Mouse (Mus musculus): ENCODE results near the gene Slc6a14.

Gene Slc6a14

DNA sequence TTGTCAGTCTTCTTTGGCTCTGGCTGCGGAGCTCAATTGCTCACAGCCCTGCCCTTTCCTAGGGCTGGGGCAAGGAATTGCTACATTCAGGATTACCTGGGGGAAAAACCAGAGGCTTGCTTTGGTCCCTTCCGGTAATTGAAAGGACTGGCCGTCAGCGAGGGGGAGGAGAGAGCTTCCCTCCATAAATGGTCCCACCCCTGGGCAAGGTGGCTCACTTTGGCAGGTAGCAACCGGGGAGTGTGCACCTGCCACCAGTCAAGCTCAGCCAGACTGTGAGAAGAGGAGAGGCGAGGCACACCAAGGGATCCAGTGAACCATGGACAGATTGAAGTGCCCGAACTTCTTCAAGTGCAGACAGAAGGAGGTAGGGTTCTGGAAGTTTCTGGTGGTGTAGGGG lies at the start of gene Slc6a14:
Gene Slc6a14, plus strand, starts transcription at position 68 of the 400 bp plus-strand sequence.
- no peak for DNase-seq

DNA sequence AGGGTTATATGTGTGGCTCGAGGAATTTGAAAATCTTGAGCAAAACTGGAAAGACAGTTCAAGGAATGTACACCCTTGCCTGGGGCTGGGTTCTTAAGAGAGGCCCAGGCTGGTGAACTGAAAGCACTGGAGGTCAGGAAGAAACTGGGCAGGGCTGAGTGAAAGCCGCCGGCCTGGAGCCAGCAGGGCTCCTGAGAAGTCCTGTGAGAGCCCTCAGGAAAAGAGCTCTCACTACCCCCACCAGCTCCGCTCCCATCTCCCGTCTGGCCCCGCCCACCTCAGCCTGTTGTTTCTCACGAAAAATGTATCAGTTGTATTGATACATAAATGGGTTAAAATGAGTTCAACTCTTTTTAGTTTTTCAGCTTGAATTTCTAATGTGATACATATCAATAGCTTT lies 43.8 kb upstream of the Slc6a14 start:
- DNase-seq: no peak

DNA sequence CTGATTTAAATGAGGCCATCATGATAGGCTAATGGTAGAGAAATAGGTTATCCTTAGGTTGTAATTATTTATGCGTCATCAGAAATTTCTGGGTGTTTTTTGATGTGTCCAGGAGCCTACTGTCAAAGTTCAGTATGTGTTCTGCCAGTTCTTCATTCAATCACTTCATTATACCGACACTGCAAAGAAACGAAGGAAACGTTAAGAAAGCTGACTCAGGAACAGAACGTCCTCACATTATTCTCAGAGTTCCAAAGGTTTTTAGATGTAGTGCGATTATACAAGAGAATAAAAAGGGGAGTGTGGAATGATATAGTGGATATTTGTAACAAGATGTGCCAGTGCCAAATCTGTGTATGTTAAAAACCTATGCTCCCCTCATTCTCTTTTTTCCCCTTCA lies 19.5 kb upstream of the Slc6a14 start:
- no peak for DNase-seq

DNA sequence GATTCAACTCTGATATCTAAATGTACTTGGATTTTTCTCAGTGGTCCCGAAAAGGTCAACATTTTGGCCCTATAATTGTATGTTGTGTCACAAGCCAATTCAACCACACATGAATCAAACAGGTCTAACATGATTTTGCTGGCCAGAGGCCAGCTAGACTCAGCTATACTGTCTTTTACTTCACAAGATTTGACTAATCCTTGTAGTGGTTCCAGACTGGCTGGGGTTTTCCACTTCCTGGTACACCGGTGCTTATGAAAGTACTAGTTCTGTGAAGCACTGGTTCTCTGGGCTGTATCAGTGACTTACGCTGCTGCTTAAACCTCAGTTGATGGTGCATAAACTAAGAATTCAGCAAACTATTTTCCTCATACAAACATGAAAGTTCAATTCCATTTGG lies 19.0 kb upstream of the Slc6a14 start:
- DNase-seq: no peak

DNA sequence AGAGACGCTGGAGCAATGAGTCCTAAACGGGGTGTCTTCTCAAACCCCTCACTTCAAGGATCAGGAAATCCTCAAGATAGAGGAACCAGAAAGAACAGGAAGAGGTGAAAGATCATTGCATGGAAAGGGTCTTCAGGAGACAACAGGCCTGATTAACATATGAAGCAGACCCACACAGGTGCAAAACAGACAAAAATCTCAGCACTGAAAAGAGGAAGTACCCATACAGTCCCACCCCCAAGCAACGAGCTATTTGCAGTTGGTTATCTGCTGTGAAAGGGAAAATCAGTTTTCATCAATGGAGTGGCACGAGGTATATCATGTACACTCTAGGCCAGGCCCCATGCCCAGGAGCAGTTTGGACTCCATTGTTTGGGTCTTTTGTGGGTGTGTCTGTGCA lies 13.1 kb upstream of the Slc6a14 start:
- no peak for DNase-seq

DNA sequence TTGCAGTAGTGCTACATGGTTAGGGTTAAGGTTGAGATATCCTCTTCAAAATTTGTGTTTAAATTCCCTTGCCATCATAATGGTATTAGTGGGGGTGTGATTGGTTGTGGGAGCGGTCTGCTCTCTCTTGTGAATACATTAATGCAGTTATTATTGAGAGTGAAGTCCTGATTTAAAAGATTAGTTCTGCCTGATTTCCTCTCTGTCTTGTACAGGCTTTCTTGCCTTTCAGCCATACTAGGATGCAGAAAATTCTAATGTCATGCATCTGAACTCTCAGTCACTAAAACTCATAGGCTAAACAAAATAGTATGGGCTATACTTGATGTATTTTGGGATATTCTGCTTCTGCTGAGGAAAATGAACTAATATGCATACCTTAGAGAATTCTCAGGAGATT lies 10.2 kb upstream of the Slc6a14 start:
- DNase-seq: no peak

DNA sequence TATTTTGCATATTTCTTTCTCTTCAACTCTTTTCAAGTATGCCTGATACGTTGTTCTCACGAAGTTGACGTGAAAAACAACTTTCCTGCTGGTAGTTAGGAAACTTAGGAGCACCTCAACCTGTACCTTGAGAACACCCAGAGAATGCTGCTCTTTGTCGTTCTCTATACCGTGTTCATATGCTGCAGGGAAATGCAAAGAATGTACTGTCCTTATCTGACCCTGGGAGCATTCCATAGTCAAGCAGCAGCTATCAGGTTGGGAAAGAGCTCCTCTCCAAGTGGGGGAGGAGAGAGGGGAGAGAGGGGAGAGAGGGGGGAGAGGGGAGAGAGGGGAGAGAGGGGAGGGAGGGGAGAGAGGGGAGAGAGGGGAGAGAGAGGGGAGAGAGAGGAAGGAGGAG lies 597 bp downstream of the Slc6a14 start:
- no peak for DNase-seq

DNA sequence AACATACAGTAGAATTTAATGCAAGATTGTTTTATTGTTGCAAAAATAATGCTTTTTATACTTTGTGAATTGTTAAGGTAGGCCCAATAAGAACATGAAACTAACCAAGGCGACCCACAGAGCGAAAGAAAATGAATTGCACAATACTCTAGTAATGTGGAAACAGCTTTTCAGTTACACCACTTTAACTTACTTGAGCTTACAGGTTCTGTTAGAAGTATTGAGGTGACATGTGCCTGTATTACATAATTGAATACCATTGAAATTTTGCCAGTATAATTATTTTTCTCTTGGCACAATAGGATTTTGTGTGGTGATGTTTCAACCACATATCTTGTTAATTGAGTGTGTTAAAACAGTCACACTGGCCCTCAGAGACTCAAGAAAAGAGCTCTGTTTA lies 2.2 kb downstream of the Slc6a14 start:
- DNase-seq: no peak

DNA sequence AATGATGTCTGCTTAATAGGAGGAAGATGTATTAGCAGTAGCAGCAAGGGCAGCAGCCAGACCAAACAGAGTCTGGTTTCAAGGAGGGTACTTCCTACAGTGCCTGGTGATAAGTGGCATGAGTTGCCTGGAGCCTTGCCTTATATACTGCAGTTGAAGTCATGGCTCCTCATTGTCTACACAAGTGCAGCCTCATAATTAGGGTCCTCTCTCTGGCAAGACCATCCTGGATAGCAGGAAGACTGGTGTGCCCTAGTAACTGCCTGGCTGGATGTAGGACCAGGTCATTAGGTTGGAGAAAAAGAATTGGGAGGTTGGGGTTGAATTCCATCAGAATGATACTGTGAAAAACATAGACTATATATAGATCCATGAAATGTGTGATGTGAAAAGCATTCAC lies 30.3 kb downstream of the Slc6a14 start, which contains the start of gene Gm28269:
Gene Gm28269, minus strand, starts transcription at position 101 of the 400 bp plus-strand sequence.
- DNase-seq: no peak

Measured in kidney, postnatal 14 days (tissue).